ENCODE assay signal across 11 mouse cellular contexts in the genomic region with DNA sequence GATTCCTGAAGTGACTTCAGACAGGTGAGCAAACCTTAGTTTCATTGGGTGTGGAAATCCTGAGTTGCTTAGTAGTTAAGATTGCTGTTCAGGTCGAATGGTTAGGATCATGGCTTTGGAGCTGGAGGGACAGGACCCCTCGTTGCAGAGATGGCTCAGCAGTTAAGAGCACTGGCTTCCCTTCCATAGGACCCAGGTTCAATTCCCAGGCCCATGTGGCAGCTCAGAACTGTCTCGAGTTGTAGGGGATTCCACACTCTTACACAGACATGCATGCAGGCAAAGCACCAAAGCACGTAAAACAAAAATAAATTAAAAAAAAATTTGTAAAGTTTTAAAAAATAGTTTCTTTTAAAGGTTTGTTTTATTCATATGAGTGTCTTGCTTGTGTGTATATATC. TPM values are rescaled to one million over a fixed set of nuclear protein-coding genes. Genes with fewer than 3 reads are reported as not detected.
DNase-seq lines count a peak whose midpoint lies in the region; ATAC-seq and TF ChIP-seq lines count a peak whose summit lies in the region.
"Had no signal": no experiment of that assay in that cellular context is flagged by ENCODE, and none has a peak within 500 bp of the region (broad histone marks: within the 10 kb centered on the region; RNA-seq: fewer than 3 reads in every experiment).

No protein-coding gene starts in this region.

- H3K4me2 ChIP-seq in lung, postnatal 0 days (replicated peaks; ENCODE audit: low read depth, low read length) = peak overlapping the region; percentile 89; the same call in 1 of the 2 replicates
- no peak overlapping the region for H3K4me2 ChIP-seq in hindbrain, embryonic 16.5 days (ENCODE audit: low read length)
- no peak overlapping the region for H3K4me2 ChIP-seq in neural tube, embryonic 12.5 days (replicated peaks)

- no peaks in the 10 kb centered on the region for H3K4me1 ChIP-seq in lung, postnatal 0 days (ENCODE audit: insufficient read depth, low read depth, low read length)
- H3K4me1 ChIP-seq in hindbrain, embryonic 16.5 days (ENCODE audit: control insufficient read depth, insufficient read depth, low read depth, low read length) = peaks cover 8% of the 10 kb centered on the region
- H3K4me1 ChIP-seq in neural tube, embryonic 12.5 days = peaks cover 4% of the 10 kb centered on the region

- intact Hi-C loops in gastrocnemius, adult 2 months (cut with DNase I) = loop anchor here (10.0 kb wide), 1 partner anchor 210 kb away; no protein-coding TSS in a partner anchor

- TF ChIP-seq EP300 in lung, postnatal 0 days (IDR thresholded peaks at IDR 0.05) = no peak

- H3K27ac ChIP-seq in gastrocnemius, adult 2 months = no peak overlapping the region
- no peak overlapping the region for H3K27ac ChIP-seq in lung, postnatal 0 days (ENCODE audit: low read length)
- no peak overlapping the region for H3K27ac ChIP-seq in hindbrain, embryonic 16.5 days (ENCODE audit: low read depth, low read length)
- no peak overlapping the region for H3K27ac ChIP-seq in neural tube, embryonic 12.5 days
- H3K27ac ChIP-seq: liver, embryonic 14.5 days had no signal

- ATAC-seq in lung, postnatal 0 days = no peak
- ATAC-seq in hindbrain, embryonic 16.5 days = no peak
- ATAC-seq in neural tube, embryonic 12.5 days (ENCODE audit: low FRiP score, low read depth) = peak; percentile 56; the same call in 1 of the 2 replicates

- 64% methylated on average over 4 of the region's 4 CpGs for WGBS in lung, postnatal 0 days
- 69% methylated on average over 4 of the region's 4 CpGs for WGBS in hindbrain, embryonic 16.5 days
- 75% methylated on average over 4 of the region's 4 CpGs for WGBS in neural tube, embryonic 12.5 days

- TF ChIP-seq CTCF in gastrocnemius, adult 2 months (IDR thresholded peaks at IDR 0.05) = no peak
- no peak for TF ChIP-seq CTCF in lung, postnatal 0 days (IDR thresholded peaks at IDR 0.05)

- no peaks in the 10 kb centered on the region for H3K9me3 ChIP-seq in lung, postnatal 0 days (ENCODE audit: low read length)
- H3K9me3 ChIP-seq in hindbrain, embryonic 16.5 days (ENCODE audit: control insufficient read depth, low read length) = no peaks in the 10 kb centered on the region
- H3K9me3 ChIP-seq in neural tube, embryonic 12.5 days = no peaks in the 10 kb centered on the region

- no peaks in the 10 kb centered on the region for H3K36me3 ChIP-seq in lung, postnatal 0 days (ENCODE audit: insufficient read depth, low read length)
- H3K36me3 ChIP-seq in hindbrain, embryonic 16.5 days (ENCODE audit: control insufficient read depth, insufficient read depth, low read length) = no peaks in the 10 kb centered on the region
- H3K36me3 ChIP-seq in neural tube, embryonic 12.5 days = peaks cover 7% of the 10 kb centered on the region; the same call in 1 of the 2 replicates

- H3K4me3 ChIP-seq in gastrocnemius, adult 2 months = peak overlapping the region; percentile 87
- H3K4me3 ChIP-seq in lung, postnatal 0 days (ENCODE audit: low read depth, low read length) = no peak overlapping the region
- peak overlapping the region; percentile 93 for H3K4me3 ChIP-seq in hindbrain, embryonic 16.5 days (ENCODE audit: low read length)
- H3K4me3 ChIP-seq in neural tube, embryonic 12.5 days = no peak overlapping the region

- no peaks in the 10 kb centered on the region for H3K27me3 ChIP-seq in lung, postnatal 0 days (replicated peaks; ENCODE audit: insufficient read depth, low read length)
- no peaks in the 10 kb centered on the region for H3K27me3 ChIP-seq in hindbrain, embryonic 16.5 days (replicated peaks; ENCODE audit: control insufficient read depth, insufficient read depth, low read length)
- no peaks in the 10 kb centered on the region for H3K27me3 ChIP-seq in neural tube, embryonic 12.5 days (replicated peaks)
- H3K27me3 ChIP-seq: Patski had no signal

- H3K9ac ChIP-seq in lung, postnatal 0 days (replicated peaks; ENCODE audit: low read depth) = no peak overlapping the region
- no peak overlapping the region for H3K9ac ChIP-seq in hindbrain, embryonic 16.5 days (ENCODE audit: low read depth, low read length)
- H3K9ac ChIP-seq in neural tube, embryonic 12.5 days = no peak overlapping the region

- DNase-seq in gastrocnemius, adult 2 months = no peak
- no peak for DNase-seq in gastrocnemius, adult 18-20 months (ENCODE audit: low spot score)
- no peak for DNase-seq in lung, postnatal 0 days (ENCODE audit: low spot score)
- no peak for DNase-seq in lung, postnatal 25 days (ENCODE audit: low spot score)
- no peak for DNase-seq in adrenal gland, postnatal 10 days
- no peak for DNase-seq in urinary bladder, adult 2 months (ENCODE audit: low spot score)

RNA-seq across cellular contexts. Expression of a gene that starts 0.4 kb away (rescaled TPM):
- total RNA-seq in gastrocnemius, adult 2 months (2021) = 1 to 10 TPM; 4.3 to 5.7 TPM
- 1 to 10 TPM; 4.7 to 6.5 TPM for total RNA-seq in gastrocnemius, adult 18-20 months (2021)
- polyA plus RNA-seq in lung, postnatal 0 days (2015; fragmentation: Nextera tagmentation; extraction: Ambion mirVana) = 10.2 and 11.5 TPM in 2 replicates
- 22.8 and 24.0 TPM in 2 replicates for polyA plus RNA-seq in hindbrain, embryonic 16.5 days (2015; fragmentation: Nextera tagmentation; extraction: Ambion mirVana)
- polyA plus RNA-seq in neural tube, embryonic 12.5 days (2016; fragmentation: Nextera tagmentation; extraction: Ambion mirVana) = 23.5 and 24.9 TPM in 2 replicates
- 10 to 100 TPM; 11.2 to 14.1 TPM for total RNA-seq in adrenal gland, postnatal 10 days (2021)
- 19.2 and 21.9 TPM in 2 replicates for polyA plus RNA-seq in urinary bladder, adult 2 months (2012; rRNA removed)

RNA-seq across cellular contexts. Expression of a gene that starts 12.5 kb away (rescaled TPM):
- total RNA-seq in gastrocnemius, adult 2 months (2021) = not detected
- not detected for total RNA-seq in gastrocnemius, adult 18-20 months (2021)
- polyA plus RNA-seq in lung, postnatal 0 days (2015; fragmentation: Nextera tagmentation; extraction: Ambion mirVana) = not detected in 2 replicates
- polyA plus RNA-seq in hindbrain, embryonic 16.5 days (2015; fragmentation: Nextera tagmentation; extraction: Ambion mirVana) = not detected in 2 replicates
- not detected in 2 replicates for polyA plus RNA-seq in neural tube, embryonic 12.5 days (2016; fragmentation: Nextera tagmentation; extraction: Ambion mirVana)
- total RNA-seq in adrenal gland, postnatal 10 days (2021) = under 1 TPM; 0.45 to 0.78 TPM
- not detected in 2 replicates for polyA plus RNA-seq in urinary bladder, adult 2 months (2012; rRNA removed)
- polyA plus RNA-seq: heart, embryonic 14.5 days had no signal

RNA-seq across cellular contexts. Expression of a gene that starts 25.5 kb away (rescaled TPM):
- total RNA-seq in gastrocnemius, adult 2 months (2021) = 1 to 10 TPM; 6.1 to 6.6 TPM
- total RNA-seq in gastrocnemius, adult 18-20 months (2021) = 1 to 10 TPM; 5.5 to 9.1 TPM
- 94.0 and 94.2 TPM in 2 replicates for polyA plus RNA-seq in lung, postnatal 0 days (2015; fragmentation: Nextera tagmentation; extraction: Ambion mirVana)
- 107 TPM in 2 replicates for polyA plus RNA-seq in hindbrain, embryonic 16.5 days (2015; fragmentation: Nextera tagmentation; extraction: Ambion mirVana)
- 125 and 129 TPM in 2 replicates for polyA plus RNA-seq in neural tube, embryonic 12.5 days (2016; fragmentation: Nextera tagmentation; extraction: Ambion mirVana)
- total RNA-seq in adrenal gland, postnatal 10 days (2021) = 10 to 100 TPM; 53.6 to 54.4 TPM
- polyA plus RNA-seq in urinary bladder, adult 2 months (2012; rRNA removed) = 42.6 and 46.8 TPM in 2 replicates

RNA-seq across cellular contexts. Expression of a gene that starts 36.9 kb away (rescaled TPM):
- 1 to 10 TPM; 3.1 to 3.3 TPM for total RNA-seq in gastrocnemius, adult 2 months (2021)
- total RNA-seq in gastrocnemius, adult 18-20 months (2021) = 1 to 10 TPM; 2.5 to 3.7 TPM
- polyA plus RNA-seq in lung, postnatal 0 days (2015; fragmentation: Nextera tagmentation; extraction: Ambion mirVana) = 73.2 and 84.4 TPM in 2 replicates
- 7.7 and 8.1 TPM in 2 replicates for polyA plus RNA-seq in hindbrain, embryonic 16.5 days (2015; fragmentation: Nextera tagmentation; extraction: Ambion mirVana)
- polyA plus RNA-seq in neural tube, embryonic 12.5 days (2016; fragmentation: Nextera tagmentation; extraction: Ambion mirVana) = 6.6 and 8.3 TPM in 2 replicates
- 10 to 100 TPM; 32.3 to 76.7 TPM for total RNA-seq in adrenal gland, postnatal 10 days (2021)
- 25.6 and 28.8 TPM in 2 replicates for polyA plus RNA-seq in urinary bladder, adult 2 months (2012; rRNA removed)

RNA-seq across cellular contexts. Expression of a gene that starts 43.8 kb away (rescaled TPM):
- 10 to 100 TPM in 1 of 2 experiments, 1 to 10 TPM in 1; 7.8 to 19.5 TPM for total RNA-seq in gastrocnemius, adult 2 months (2021)
- total RNA-seq in gastrocnemius, adult 18-20 months (2021) = 10 to 100 TPM; 10.7 to 11.6 TPM
- polyA plus RNA-seq in lung, postnatal 0 days (2015; fragmentation: Nextera tagmentation; extraction: Ambion mirVana) = 2.4 and 2.9 TPM in 2 replicates
- polyA plus RNA-seq in hindbrain, embryonic 16.5 days (2015; fragmentation: Nextera tagmentation; extraction: Ambion mirVana) = 0.55 and 0.78 TPM in 2 replicates
- 0.81 and 0.86 TPM in 2 replicates for polyA plus RNA-seq in neural tube, embryonic 12.5 days (2016; fragmentation: Nextera tagmentation; extraction: Ambion mirVana)
- total RNA-seq in adrenal gland, postnatal 10 days (2021) = 1 to 10 TPM in 1 of 2 experiments, under 1 TPM in 1; 0.84 to 3.9 TPM
- polyA plus RNA-seq in urinary bladder, adult 2 months (2012; rRNA removed) = 1.4 and 1.5 TPM in 2 replicates

Comparison
In these comparisons a context has a peak if more than half of its experiments do, and no peak if none do; other contexts are left out.
1. H3K4me3 ChIP-seq: peak in gastrocnemius, adult 2 months (single experiment) and hindbrain, embryonic 16.5 days (single experiment); none in lung, postnatal 0 days (single experiment) and neural tube, embryonic 12.5 days (single experiment).